Mouse (Mus musculus): ENCODE measurements around the gene Zdbf2.

GRCm38 (mm10) chr1:63266716-63267115 is 6.3 kb upstream of the Zdbf2 start:
- no peak for TF ChIP-seq POLR2A (IDR thresholded peaks at IDR 0.05; ENCODE audit: low read depth, low read length)
- TF ChIP-seq CTCF (IDR thresholded peaks at IDR 0.05; ENCODE audit: borderline replicate concordance, insufficient read depth, low read length), result no peak

Data from embryonic fibroblast, embryonic 13.5 days (primary cell).